Mouse (Mus musculus) neural tube, embryonic 11.5 days (tissue): Measurements from ENCODE around the gene Nod2. TPM values are rescaled to one million over a fixed set of nuclear protein-coding genes. Genes with fewer than 3 reads are reported as not detected.

ENCODE experiments used
- ATAC-seq: fragments of 200-750 bp; cut with Nextera tagmentation; 2 replicates; pipeline ENCODE4 v1.8.0; 2017; ENCODE audit warnings: moderate number of reproducible peaks, mild to moderate bottlenecking, moderate TSS enrichment, moderate library complexity; ENCODE audit not compliant: insufficient read depth, low FRiP score, low TSS enrichment
- DNase-seq: peaks from one replicate; pipeline ENCODE4 v3.0.0-alpha.2; 2015; ENCODE audit warnings: low spot score
- H3K27ac ChIP-seq: fragments of 300-500 bp; sonication (generic); 2 replicates; pipeline ENCODE4 v1.5.1; 2014; ENCODE audit warnings: low read depth, mild to moderate bottlenecking, low read length
- H3K27me3 ChIP-seq: fragments of 300-500 bp; sonication (generic); 2 replicates; pipeline ENCODE4 v1.6.1; 2014; ENCODE audit warnings: mild to moderate bottlenecking, low read length, mixed read lengths; ENCODE audit not compliant: control insufficient read depth, insufficient read depth
- H3K36me3 ChIP-seq: fragments of 300-500 bp; sonication (generic); 2 replicates; pipeline ENCODE4 v1.6.1; 2014; ENCODE audit warnings: mild to moderate bottlenecking, low read length, moderate library complexity, mixed read lengths; ENCODE audit not compliant: control insufficient read depth, insufficient read depth
- H3K4me1 ChIP-seq: fragments of 300-500 bp; sonication (generic); 2 replicates; pipeline ENCODE4 v1.6.1; 2014; ENCODE audit warnings: low read length, mixed read lengths; ENCODE audit not compliant: control insufficient read depth, insufficient read depth
- H3K4me2 ChIP-seq: fragments of 300-500 bp; sonication (generic); 2 replicates; pipeline ENCODE4 v1.6.1; 2014; ENCODE audit warnings: low read depth, mild to moderate bottlenecking, moderate library complexity
- H3K4me3 ChIP-seq: fragments of 300-500 bp; sonication (generic); 2 replicates; pipeline ENCODE4 v1.5.1; 2014; ENCODE audit warnings: low read depth, low read length
- H3K9ac ChIP-seq: fragments of 300-500 bp; sonication (generic); 2 replicates; pipeline ENCODE4 v1.6.1; 2014; ENCODE audit warnings: mild to moderate bottlenecking, low read length
- H3K9me3 ChIP-seq: fragments of 300-500 bp; sonication (generic); 2 replicates; pipeline ENCODE4 v1.6.1; 2016; ENCODE audit warnings: low read length; ENCODE audit not compliant: control insufficient read depth
- WGBS: fragments of 180-500 bp; shearing (Covaris S2); extraction: QIAGEN DNeasy Blood & Tissue Kit; methylation state at CpG from one replicate; pipeline ENCODE4 v1.1.7; 2014; 5-methylcytosine and 5-hydroxymethylcytosine counted together
- polyA plus RNA-seq: library from polyadenylated mRNA; unstranded; fragments of >200 nt; fragmentation: Nextera tagmentation; extraction: Ambion mirVana; gene quantifications from 2 replicates; pipeline ENCODE4 v1.2.1, GENCODE M21; 2014

Gene Nod2
- polyA plus RNA-seq, 1 experiment from 2014 or later = 0.08 TPM

DNA sequence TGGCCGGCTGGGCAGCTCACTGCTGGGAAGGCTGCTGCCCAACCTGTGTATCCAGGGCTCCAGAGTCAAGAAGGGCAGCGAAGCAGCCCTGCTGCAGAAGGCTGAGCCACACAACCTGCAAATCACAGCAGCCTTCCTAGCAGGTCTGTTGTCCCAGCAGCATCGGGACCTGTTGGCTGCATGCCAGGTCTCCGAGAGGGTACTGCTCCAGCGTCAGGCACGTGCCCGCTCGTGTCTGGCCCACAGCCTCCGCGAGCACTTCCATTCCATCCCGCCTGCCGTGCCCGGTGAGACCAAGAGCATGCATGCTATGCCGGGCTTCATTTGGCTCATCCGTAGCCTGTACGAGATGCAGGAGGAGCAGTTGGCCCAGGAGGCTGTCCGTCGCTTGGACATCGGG is 17.8 kb downstream of the Nod2 start:
- Histone ChIP-seq H3K36me3 (no peaks in the 10 kb centered on the region), H3K4me1 (no peaks in the 10 kb centered on the region), H3K27me3 (no peaks in the 10 kb centered on the region), H3K4me2 (no peak overlapping the region), H3K27ac (no peak overlapping the region), H3K9ac (no peak overlapping the region), H3K4me3 (no peak overlapping the region), H3K9me3 (no peaks in the 10 kb centered on the region)
- DNase-seq (no peak), ATAC-seq (no peak)
- WGBS = 91% methylated on average over 19 of the region's 19 CpGs

DNA sequence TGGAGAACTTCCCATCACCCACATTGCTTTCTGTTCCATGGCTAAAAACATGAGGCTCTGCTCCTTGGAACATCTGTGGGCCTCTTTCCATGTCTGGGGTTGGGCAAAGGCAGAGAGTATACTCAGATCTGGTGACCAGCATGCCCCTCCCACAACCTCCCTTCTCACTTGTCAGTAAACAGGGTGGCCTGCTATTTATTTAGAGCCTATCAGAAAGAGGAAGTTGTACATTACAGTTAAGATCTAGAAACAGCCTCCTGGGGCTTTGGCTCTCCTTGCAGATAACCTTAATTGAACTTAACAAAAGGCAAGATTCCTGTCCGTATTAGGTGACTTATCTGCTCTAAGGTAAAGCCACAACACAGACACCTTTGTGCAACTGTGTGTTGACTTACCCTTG is 19.3 kb downstream of the Nod2 start:
- Histone ChIP-seq H3K27ac (no peak overlapping the region), H3K9me3 (no peaks in the 10 kb centered on the region), H3K27me3 (no peaks in the 10 kb centered on the region), H3K36me3 (no peaks in the 10 kb centered on the region), H3K4me2 (no peak overlapping the region), H3K9ac (no peak overlapping the region), H3K4me3 (no peak overlapping the region), H3K4me1 (no peaks in the 10 kb centered on the region)
- DNase-seq (no peak), ATAC-seq (no peak)
- WGBS = 92% methylated on average over 1 of the region's 1 CpGs

DNA sequence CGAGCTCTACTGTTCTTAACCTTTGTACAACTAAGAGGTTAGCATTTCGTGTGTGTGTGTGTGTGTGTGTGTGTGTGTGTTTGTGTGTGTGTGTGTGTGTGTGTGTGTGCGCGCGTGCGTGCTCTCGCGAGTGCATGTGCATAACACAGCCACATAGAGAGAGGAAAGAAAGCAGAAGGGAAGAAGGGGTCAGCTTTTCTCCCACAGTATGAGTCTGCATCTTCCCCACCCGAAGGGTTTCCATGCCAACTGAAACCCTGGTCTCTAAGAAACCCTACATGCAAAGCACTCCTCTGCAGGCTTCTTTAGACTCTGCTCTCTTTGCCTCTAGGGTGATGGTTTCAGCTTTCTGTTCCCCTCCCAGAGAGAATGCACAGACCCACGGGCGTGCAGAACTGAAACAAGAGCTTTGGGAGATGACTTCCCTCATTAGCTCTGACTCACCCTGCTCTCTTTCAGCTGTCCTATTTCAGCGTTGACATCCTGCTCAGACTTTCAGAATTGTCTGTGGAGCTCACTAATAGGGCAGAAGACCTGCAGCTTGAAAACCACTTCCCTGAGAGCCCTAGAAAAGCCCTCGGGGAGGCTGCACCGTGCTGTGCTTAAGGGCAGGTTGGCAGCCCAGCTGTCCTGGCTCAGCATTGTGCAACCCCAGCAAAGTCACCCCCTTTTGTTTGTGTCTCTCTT is 21.4 kb downstream of the Nod2 start:
- no peak for ATAC-seq
- H3K4me1 ChIP-seq = no peaks in the 10 kb centered on the region
- WGBS = 78% methylated on average over 13 of the region's 14 CpGs
- DNase-seq = no peak
- no peaks in the 10 kb centered on the region for H3K9me3 ChIP-seq
- no peak overlapping the region for H3K4me2 ChIP-seq
- no peak overlapping the region for H3K4me3 ChIP-seq
- no peak overlapping the region for H3K9ac ChIP-seq
- no peaks in the 10 kb centered on the region for H3K27me3 ChIP-seq
- no peaks in the 10 kb centered on the region for H3K36me3 ChIP-seq
- H3K27ac ChIP-seq = no peak overlapping the region

DNA sequence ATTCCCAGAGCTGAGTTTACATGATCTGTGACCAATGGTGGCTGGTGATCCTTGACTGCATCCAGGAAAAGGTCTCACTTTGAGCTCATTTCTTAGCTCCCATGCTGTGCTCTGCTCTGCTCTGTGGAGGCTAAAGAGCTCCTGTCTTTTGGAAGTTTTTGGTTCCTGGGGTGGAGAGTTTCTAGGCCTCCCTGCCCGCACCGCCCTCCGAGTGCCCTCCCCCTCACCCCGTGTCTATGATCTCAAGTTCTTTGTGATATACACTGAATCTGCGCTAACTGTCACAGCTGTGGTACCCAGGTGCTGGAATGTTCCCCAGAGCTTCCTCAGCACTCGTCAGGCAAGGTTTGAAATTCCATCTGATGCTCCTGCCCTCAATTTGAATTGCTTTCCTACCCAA is 23.7 kb downstream of the Nod2 start:
- no peak overlapping the region for H3K4me2 ChIP-seq
- H3K27ac ChIP-seq = no peak overlapping the region
- no peaks in the 10 kb centered on the region for H3K27me3 ChIP-seq
- ATAC-seq (no peak), DNase-seq (no peak)
- H3K36me3 ChIP-seq = no peaks in the 10 kb centered on the region
- no peak overlapping the region for H3K4me3 ChIP-seq
- H3K9ac ChIP-seq = no peak overlapping the region
- WGBS = 75% methylated on average over 6 of the region's 6 CpGs
- H3K9me3 ChIP-seq = no peaks in the 10 kb centered on the region
- no peaks in the 10 kb centered on the region for H3K4me1 ChIP-seq

DNA sequence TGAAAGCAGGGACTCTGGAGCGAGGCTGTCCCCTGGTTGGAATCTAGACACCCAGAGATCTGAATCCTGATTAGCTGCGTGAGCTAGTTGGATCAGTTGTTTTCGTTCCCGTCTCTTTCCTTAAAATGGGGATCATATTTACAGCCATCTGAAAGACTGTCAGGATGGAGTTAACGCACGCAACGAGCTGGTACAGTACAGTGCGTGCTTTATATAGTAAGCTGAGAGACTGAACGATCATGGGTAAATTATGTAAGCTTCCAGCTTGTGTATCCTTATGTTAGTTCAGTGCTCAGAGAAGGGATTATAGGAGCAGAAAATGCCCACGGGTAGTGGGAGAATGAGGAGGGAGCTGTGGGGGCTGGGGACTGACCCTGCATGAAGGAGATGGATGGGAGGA is 24.5 kb downstream of the Nod2 start:
- DNase-seq = no peak
- Histone ChIP-seq H3K4me2 (no peak overlapping the region), H3K4me3 (no peak overlapping the region), H3K4me1 (no peaks in the 10 kb centered on the region), H3K9me3 (no peaks in the 10 kb centered on the region), H3K9ac (no peak overlapping the region), H3K36me3 (no peaks in the 10 kb centered on the region), H3K27ac (no peak overlapping the region), H3K27me3 (no peaks in the 10 kb centered on the region)
- 89% methylated on average over 10 of the region's 10 CpGs for WGBS
- no peak for ATAC-seq

DNA sequence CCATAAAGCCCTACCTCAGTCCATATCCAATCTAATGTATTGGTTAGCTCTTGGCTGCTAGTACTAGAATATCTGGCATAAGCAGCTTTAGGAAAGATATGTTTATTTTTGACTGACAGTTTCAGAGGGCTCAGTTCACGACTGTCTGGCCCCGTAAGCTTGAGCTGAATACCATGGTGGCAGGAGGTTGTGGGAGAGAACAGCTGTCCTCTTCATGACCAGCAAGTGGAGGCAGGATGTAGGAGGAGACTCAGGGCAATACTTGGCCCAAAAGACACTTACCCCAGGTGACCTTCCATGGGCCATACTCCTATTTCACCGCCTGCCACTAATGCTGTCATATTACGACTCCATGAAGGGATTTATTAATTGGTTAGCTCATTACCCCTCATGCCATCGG is 26.7 kb downstream of the Nod2 start:
- no peak overlapping the region for H3K4me3 ChIP-seq
- no peak overlapping the region for H3K27ac ChIP-seq
- DNase-seq (no peak), ATAC-seq (no peak)
- H3K27me3 ChIP-seq = no peaks in the 10 kb centered on the region
- H3K4me1 ChIP-seq = no peaks in the 10 kb centered on the region
- no peak overlapping the region for H3K4me2 ChIP-seq
- no peaks in the 10 kb centered on the region for H3K9me3 ChIP-seq
- H3K36me3 ChIP-seq = no peaks in the 10 kb centered on the region
- no peak overlapping the region for H3K9ac ChIP-seq
- WGBS = 85% methylated on average over 5 of the region's 5 CpGs

DNA sequence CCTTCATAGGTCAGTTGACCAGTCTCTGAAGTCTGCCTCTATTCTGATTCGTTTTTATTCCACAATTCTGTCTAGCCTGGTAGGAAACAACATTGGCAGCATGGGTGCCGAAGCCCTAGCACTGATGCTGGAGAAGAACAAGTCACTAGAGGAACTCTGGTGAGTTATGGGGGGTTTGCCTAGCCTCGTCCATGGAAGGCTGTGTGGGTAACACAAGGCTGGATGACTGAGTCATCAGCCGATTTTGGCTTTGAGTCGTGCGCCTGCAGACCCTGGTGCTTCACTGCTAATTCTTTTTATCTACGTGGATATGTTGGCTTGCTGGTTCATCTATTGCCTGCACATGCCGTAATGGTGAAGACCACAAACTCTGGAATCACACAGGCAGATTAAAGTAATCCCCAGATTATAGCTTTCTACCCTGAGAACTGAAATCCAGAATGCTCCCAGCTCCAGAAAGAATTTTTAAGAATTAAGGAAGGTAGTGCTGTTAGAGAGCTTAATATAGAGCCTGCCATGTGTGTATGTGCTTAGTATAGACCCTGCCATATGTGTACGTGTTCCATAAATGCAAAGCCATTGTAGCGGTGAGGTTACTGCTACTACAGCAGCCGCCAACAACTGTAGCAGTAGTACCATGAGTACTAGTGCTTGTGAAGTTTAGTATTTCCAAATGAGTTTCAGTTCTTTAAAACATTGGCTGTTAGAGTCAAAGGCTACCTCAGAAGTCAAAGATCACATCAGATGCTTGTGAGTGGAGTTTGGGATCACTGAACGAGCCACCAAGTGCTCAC is 28.5 kb downstream of the Nod2 start:
- H3K4me1 ChIP-seq = no peaks in the 10 kb centered on the region
- H3K9ac ChIP-seq = no peak overlapping the region
- DNase-seq = no peak
- no peak for ATAC-seq
- H3K27ac ChIP-seq = no peak overlapping the region
- 90% methylated on average over 12 of the region's 12 CpGs for WGBS
- H3K4me3 ChIP-seq = no peak overlapping the region
- no peaks in the 10 kb centered on the region for H3K27me3 ChIP-seq
- no peaks in the 10 kb centered on the region for H3K9me3 ChIP-seq
- H3K4me2 ChIP-seq = no peak overlapping the region
- H3K36me3 ChIP-seq = no peaks in the 10 kb centered on the region

DNA sequence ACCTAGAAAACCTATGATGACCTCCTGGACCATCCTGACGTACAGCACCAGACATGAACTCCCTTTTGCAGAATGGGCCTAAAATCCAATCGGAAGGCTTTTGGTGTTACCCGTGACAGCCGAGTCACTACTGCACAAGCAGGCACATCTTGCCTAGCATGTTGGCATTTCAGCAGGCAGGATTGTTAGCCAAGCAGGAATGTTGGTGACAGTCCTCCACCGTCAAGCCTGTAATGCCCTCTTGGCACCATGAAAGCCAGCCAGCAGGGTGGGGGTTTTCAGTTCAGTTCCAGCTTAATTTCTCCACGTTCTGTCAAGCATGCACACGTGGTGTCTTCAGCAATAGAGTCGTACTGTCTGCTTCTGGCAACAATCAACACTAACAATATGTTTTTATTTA is 30.0 kb downstream of the Nod2 start:
- Histone ChIP-seq H3K36me3 (no peaks in the 10 kb centered on the region), H3K4me2 (no peak overlapping the region), H3K4me1 (no peaks in the 10 kb centered on the region), H3K9me3 (no peaks in the 10 kb centered on the region), H3K27ac (no peak overlapping the region), H3K27me3 (no peaks in the 10 kb centered on the region), H3K9ac (no peak overlapping the region), H3K4me3 (no peak overlapping the region)
- ATAC-seq (no peak), DNase-seq (no peak)
- 85% methylated on average over 8 of the region's 8 CpGs for WGBS

DNA sequence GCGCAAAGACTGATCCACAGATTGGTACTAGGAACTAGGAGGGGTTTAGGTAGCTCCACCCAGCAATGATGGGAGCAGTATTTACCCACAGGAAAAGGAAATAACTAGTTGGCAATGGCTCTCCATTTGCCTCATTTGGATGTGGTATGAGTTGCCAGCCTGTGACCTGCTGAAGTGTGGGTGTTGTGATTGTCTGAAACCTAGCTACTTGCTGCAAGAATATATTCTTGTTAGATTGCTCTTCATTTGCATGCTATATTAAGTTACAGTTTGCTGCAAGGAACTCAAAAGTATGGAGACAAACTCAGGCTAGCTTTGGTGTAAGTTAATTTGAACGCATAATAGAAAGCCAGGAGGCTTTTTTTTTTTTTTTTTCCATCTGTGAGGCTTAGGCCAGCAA is 33.5 kb downstream of the Nod2 start:
- Histone ChIP-seq H3K9me3 (no peaks in the 10 kb centered on the region), H3K36me3 (no peaks in the 10 kb centered on the region), H3K4me1 (no peaks in the 10 kb centered on the region), H3K4me3 (no peak overlapping the region), H3K27ac (no peak overlapping the region), H3K27me3 (no peaks in the 10 kb centered on the region), H3K4me2 (no peak overlapping the region), H3K9ac (no peak overlapping the region)
- WGBS = 95% methylated on average over 2 of the region's 2 CpGs
- no peak for DNase-seq
- ATAC-seq = no peak
